Mouse (Mus musculus) cerebellum, postnatal 10 days (tissue): ENCODE results near the gene Ppef2.

ENCODE experiments used
- DNase-seq, 2 experiments: peaks; one replicate each; pipeline ENCODE4 v3.0.0; 2021; ENCODE audit warnings: mixed read lengths in 2 of 2

The Ppef2 gene

GRCm38 (mm10) chr5:92183071-92183830 lies 72.8 kb downstream of the Ppef2 start:
- no peak for DNase-seq
